Mouse (Mus musculus) CH12.LX (cell line): ENCODE measurements around the gene Stab1.

Experiments used
- POLR2AphosphoS2 ChIP-seq: IDR thresholded peaks from 2 replicates; pipeline ENCODE4 v1.6.1; 2011; ENCODE audit warnings: low read depth, low read length, improper control_type of control experiment
- RAD21 ChIP-seq: IDR thresholded peaks from 2 replicates; pipeline ENCODE4 v1.6.1; 2011; ENCODE audit warnings: low read depth, mild to moderate bottlenecking, low read length, improper control_type of control experiment, moderate library complexity
- TBP ChIP-seq: conservative IDR thresholded peaks from 2 replicates; pipeline ENCODE4 v1.6.1; 2011; ENCODE audit warnings: low read depth, low read length, improper control_type of control experiment

DNA sequence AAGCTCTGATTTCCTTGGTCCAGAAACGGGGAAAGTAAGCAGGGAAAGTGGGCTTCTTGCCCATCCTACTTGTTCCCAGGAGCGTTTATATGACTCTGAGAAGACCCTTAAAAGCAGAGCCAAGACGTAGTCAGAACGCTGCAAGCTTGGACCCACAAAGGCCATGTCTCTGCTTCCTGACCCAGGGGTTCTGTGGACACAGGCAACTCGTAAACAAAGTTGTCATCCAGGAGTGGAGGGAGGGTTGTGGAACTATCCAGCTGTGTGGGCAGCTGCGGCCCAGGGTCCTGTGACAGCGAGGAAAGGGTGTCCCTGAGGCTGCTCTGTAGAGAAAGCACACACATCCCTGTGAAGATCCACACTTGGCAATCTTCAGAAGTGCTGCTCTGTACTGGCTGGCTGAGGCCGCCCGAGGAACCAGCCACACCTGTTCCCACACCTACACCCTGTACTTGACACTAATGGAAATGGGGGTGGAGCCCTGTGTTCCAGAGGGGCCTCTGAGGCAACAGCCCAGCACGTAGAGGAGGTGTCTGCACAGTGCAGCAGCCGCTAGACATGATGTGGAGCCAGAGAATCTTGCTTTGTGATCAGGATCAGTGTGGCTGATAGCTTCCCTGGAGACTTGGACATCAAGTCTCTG, 35.3 kb downstream of the Stab1 start:
- no peak for TF ChIP-seq POLR2AphosphoS2
- TF ChIP-seq RAD21 = no peak
- TF ChIP-seq TBP = no peak
